Mouse (Mus musculus): ENCODE results near the gene Bloc1s6.

Gene Bloc1s6

DNA sequence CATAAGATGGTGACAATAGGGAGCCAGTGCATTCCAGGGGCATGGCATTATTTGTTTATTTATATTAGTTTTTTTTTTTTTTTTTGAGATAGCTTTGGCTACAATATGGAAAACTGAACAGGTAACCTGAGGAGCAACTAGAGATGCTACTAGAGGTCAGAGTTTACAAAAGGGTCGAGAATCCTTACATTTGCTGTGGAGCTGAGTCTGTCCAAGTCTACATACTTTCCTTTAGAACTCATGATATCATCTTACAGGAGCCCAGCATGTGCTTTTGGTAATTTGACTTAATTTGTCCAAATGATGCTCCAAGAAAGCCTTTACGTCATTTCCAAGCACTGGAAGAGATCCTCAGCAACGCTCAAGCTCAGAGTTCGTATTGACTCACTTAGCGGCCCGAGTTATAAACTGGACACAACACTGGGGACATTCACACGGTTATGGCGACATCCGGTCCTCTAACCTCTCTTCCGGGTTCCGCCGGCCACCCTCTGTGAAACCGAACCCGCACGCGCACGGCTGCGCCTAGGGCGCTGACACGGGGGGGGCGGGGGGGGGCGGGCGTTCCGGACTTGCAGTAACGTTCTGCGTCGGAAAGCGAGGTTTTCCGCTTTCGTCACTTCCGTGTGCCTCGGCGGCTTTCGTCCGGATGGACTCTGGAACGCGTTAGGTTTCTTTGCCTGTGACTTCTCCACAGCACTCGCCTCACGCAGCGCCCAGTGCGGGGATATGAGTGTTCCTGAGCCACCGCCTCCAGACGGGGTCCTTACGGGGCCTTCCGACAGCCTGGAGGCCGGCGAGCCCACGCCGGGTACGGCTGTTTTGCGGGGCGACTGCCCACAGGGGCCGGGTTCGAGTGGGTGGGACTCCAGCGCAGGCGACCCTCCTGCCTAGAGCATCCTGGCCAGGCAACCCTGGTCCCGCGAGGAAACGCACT lies at the start of gene Bloc1s6:
Gene Bloc1s6, plus strand, starts transcription at position 610 of the 937 bp plus-strand sequence.
- DNase-seq: peak; percentile 91

DNA sequence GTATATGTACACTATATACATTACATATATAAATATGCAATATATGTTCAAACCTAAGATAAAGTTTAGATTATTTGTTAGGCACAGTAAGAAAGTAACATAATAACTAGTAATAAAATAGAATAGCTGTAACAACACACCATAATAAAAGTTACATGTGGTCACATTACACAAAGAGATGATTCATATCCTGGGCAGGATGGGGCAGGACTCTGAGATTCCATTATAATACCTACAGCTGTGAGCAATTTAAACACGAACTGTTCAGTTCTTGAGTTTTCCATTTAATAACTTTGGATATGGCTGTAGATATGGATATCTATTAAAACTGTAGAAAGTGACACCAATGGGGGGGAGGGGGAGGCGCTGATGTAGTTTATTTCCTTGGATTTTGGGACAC lies 40.8 kb upstream of the Bloc1s6 start:
- no peak for DNase-seq

DNA sequence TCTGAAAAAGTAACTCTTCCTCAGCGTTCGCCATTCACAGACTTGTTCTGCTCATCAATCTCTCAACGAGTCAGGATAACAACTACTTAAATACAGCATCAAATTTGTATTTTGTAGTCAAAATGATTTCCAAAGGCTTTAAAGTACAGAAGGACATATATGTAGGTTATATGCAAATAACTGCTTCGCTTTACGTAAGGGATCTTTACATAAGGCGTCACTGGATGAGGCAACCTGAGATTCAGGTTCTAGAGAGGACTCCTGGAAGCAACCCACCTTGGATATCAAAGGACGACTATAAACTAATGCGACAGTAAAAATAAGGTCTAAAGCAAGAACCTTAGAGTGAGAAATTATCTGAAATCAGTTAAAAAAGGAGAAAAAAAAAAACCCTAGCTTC lies 37.3 kb upstream of the Bloc1s6 start:
- DNase-seq: no peak

DNA sequence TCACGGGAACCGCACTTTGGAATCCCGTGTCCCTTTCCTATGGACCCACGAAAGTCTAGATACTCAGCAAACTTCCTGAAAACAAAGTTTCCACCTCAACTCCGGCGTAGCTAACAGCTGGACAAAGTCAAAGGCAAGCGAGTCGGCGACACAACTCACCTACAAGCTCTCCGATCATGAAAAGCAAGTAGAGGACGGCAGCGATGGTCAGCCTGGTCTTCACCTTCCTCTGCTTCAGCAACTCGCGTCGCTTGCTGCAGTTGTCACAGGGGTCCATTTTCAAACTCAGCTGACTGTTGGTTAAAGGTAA lies 36.5 kb upstream of the Bloc1s6 start:
- peak; percentile 60 for DNase-seq

DNA sequence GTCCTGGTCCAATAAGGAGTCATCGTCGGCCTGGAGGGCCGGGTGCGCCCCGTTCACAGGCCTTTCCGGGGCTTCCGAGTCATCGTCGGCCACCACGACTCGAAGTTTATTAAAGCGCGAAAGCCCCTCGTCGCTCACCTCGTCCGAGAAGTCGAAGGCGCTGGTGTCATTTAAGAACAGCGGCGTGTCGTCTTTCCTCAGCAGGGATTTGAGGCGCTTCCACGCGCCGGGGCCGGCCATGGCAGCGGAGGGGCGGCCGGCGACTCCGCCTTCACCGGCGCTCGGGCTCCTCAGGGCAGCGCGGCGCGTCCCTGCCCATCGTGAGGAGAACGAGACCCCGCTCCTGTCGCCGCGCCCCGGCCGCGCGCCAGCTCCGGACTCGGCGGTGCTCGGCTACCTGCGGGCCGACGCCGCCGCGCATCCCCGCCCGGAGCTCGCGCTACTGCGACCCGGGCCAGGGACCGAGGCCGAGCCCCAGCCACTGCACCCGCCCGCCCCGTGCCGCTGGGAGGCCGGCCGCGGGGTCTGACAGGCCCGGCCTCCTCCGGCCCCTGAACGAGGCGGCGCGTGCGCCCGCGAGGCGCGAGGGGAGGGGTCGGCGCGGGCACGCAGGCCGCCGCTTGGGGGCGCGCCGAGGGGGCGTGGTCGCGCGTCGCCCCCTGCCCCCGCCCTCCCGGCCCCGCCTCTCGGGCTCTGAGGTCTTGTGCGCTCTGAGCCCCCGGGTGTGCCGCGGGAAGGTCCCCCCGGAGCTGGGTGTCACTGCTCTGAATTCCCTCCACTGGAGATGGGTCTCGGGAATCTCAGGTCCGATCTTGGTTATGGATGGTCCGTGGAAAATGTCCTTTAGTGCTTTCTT lies 35.9 kb upstream of the Bloc1s6 start, which contains the start of gene Slc30a4:
Gene Slc30a4, minus strand, starts transcription at position 483 of the 856 bp plus-strand sequence.
- DNase-seq: peak; percentile 83

DNA sequence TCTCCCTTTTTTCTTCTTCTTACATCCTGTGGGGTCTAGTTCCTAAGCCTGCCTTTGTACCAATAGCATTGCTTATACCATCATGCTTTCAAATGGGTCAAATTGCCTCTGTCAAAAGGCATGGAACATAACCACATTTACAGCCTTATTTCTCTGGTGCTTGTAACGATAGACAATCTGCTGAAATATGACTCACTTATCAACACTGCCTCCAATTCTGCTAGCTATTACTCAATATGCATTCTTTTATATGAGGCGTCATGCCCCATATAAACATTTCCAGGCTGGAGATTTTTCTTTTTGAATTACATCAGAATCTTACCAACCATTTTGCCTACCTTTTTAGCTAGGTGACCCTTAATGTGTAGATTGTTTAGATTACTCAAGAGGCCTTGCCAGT lies 33.7 kb upstream of the Bloc1s6 start:
- DNase-seq: no peak

DNA sequence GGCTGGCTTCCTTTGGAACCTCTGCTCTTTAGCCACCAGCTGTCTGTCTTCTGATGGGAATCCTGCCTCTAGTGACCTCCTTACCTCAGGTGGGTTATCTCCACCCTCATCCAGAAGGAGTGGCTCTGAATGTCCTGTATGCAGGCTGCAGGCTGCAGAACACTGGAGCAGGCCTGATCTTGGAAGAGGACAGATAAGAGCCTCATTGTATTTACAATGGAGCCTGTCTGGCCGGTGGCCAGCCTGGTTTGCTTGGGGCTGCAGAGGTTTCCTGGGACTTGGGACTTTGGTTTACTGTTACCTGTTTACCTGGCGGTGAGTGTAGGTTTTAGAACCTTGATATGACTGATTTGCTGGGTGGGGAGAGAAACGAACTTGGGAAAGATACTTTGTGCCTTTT lies 30.2 kb upstream of the Bloc1s6 start:
- no peak for DNase-seq

DNA sequence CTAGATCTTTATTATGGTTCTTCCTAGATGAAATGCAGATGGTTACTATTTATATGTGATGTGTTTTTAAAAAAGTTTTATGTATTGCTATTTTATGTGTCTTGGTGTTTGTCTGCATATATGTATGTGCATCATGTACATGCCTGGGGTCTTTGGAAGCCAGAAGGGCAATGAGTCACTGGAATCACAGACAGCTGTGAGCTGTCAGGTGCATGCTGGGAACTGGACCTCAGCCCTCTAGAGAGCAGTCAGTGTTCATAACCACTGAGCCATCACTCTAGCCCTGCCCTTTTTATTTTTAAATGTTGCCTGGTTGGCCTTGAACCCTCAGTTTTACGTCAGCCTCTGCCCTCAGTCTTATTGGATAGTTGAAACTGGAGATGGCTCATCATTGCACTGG lies 29.1 kb upstream of the Bloc1s6 start:
- no peak for DNase-seq

DNA sequence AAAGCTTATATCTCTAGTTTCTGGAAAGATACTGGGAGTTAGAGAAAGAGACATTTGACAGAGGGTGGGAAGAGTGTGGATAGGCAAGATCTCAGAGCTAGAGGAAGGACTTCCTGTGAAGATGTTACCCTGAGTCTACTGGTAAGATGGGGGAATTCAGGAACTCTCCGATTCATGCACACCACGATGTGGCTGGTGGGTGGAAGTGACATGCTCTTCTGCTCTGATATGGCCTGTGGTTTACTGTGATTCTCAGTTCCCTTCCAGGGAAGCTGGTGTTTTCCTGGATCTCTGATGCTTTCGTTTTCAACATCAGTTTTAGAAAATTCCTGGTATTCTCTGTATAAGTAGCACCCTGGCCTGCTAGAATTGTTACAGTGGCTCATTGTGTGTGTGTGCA lies 26.4 kb upstream of the Bloc1s6 start:
- DNase-seq: no peak

DNA sequence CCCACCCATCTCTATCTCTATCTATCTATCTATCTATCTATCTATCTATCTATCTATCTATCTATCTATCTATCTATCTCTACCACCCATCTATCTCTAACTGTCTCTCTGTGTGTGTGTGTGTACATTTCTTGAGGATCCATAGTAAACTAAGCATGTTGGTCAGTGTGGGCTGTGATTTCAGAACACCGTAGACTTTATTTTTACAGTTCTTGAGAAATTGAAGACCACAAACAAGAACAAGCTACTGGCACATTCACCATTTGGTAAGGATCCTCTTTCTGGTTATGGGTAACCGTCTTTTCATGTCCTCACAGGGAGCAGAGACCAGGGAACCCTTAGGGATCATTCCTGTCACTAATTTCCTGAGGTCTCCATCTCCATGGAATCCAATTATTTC lies 25.5 kb upstream of the Bloc1s6 start:
- DNase-seq: no peak

DNA sequence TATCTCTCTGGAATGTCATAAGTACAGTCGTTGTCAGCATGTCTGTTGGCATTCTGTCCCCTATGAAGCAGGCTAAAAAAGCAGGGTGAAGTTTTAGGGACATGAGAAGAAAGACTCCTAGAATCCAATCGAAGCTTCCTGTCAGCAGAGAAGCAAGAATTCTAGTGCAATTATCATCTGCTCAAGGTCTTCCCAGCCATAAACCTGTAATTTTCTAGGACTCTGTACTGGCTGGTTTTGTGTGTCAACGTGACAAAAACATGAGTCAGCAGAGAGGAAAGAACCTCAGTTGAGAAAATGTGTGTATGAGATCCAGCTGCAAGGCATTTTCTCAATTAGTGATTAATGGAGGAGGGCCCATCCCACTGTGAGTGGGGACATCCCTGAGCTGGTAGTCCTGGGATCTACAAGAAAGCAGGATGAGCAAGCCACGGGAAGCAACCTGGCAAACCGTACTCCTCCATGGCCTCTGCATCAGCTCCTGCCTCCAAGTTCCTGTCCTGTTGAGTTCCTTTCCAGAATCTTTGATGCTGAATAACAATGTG lies 23.1 kb upstream of the Bloc1s6 start:
- DNase-seq: no peak

DNA sequence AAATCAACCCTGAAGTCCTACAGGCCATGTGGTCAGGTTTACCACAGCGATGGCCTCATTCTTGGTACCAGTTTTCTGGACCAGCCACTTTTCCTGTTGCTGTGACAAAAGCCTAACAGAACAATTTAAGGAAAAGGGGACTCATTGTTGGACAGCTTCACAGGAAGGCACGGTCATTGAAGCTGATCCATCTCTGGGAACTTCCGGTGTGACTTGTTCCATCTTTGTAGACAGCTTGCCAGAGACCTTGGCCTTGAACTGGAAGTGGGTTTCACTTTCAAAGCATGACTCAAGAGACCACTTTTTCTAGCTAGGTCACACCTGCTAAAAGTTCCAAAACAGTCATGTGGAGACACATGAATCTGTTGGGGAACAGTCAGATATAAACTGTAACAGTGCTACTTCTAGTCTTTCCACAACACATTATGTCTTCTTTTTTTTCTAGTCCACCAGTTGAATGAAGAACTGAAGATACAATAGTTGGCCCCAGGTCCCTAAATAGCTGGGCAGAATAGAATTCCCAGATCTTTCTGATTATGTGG lies 21.9 kb upstream of the Bloc1s6 start:
- no peak for DNase-seq

DNA sequence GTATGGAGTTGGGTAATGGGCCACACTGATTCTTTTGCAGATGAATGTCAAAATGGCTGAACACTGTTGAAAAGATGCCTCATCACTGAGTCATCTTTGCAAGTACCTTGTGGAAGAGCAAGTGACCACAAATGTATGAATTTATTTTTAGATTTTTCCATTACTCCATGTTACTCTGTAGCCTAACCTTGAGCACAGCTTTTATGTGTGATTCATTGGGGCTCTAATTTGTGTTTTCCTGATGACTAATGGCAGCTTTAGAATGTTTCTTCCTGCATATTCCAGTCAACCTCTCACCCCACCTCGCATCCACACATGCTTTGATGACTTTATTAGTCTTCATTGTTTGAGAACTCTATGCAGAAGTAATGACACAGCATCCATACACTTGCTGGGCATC lies 19.1 kb upstream of the Bloc1s6 start:
- DNase-seq: no peak

DNA sequence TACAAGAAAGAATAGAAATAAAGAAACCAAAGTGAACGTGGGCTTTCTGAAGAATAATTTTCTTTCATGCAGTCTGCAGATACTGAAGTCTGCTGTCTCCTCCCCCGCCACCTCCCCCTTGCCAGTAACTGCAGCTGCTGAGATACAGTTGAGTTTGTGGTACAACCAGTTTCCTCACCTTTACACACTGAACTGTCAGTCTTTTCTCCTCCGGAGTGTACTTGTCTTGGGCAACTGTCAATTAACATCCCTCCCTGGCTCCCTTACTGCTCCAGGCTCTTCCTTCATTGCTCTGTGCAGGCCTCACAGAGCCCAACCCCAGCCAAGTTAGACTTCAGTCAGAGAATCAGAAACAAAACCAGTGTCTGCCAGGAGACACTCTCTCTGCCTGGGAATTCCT lies 17.7 kb upstream of the Bloc1s6 start:
- no peak for DNase-seq

DNA sequence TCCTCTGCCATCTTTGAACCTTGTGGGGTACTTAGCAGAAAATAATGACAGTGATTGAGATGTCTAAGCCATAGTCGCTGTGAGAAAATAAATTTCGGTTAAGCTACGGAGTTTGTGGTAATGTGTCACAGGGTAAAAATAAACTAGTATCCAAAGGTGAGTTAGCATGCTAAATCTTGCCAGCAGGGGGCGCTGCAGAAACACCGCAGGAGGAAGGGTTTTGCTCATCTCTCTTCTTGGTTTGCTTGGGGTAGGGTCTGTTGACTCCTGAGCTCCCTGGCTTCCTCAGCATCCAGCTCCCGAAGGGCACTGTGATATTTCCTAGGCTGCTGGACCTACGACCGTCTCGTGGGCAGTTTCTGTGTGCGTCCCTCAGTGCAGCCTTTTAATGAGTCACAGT lies 12.7 kb upstream of the Bloc1s6 start:
- DNase-seq: peak; percentile 52

DNA sequence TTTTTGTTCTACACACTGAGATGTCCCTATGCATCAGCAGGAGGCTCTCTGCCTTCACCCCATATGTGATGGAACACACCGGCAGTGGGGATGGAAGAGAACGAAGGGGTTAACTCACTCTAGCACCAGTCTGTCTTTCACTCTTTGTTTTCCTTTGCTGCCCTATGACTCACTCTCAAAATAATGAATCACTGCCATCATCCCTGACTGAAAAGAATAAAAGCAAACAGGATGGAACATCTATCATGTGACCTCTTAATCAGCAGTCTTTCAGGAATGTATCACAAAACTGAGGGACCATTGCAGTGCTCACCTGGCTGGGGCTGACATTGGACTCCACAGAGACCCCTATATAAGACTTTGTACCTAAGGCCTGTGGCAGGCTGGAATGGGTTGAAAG lies 6.8 kb upstream of the Bloc1s6 start:
- DNase-seq: no peak

DNA sequence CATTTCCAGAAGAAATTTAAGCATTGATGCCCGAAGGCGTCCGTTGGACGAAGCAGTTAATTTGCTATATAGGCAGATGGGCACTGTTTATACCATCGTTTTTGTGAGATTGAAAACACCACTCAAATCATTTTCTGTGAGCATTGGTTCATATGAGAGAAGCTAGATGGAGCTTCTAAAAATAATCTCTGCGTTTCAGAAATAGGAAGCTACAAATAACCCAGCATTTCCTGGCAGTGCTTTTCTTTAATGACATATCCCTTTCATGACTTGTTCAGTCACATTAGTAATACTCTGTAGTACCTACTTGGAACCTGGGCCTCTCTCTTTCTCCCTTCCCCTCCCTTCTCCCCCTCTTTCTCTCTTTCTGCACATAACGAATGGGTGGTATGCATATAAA lies 720 bp downstream of the Bloc1s6 start:
- no peak for DNase-seq

DNA sequence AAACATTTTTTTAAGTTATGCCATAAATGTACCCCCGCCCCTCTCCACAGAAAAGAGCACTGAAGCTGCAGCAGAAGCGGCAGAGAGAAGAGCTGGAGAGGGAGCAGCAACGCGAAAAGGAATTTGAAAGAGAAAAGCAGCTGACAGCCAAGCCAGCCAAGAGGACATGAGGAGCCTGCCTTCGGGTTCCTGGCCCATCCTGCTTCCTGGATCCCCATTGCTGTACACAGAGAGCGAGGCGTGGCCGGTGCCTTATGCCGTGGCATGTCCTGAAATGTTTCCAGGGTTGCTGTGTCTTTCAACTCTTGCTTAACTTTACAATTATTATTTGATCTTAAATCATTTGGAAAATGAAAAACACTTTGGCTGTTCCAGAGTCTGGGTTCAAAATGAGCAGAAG lies 8.2 kb downstream of the Bloc1s6 start:
- no peak for DNase-seq

DNA sequence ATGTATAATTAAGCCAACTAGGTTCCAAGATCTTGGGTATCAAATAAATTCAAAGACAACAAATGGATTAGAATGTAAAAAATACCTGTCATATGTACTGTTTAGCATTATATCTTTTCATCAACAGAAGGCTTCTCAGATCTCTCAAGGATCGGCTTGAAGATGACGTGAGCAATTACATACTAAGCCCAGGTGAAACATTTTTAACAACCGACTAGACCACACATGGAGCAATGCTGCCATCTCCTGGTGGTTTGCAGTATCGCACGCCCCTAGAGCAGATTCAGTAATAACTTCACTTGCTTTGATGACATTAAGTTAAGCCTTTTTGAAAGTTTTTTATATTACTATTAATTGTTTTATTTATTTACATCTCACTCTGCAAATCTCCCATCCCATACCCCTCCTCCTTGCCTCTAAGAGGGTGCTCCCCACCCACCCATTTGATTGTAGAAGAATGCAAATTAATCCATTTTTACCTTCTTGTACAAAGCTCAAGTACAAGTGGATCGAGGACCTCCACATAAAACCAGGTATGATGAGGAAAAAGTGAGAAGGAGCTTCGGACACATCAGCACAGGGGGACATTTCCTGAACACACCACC lies 15.5 kb downstream of the Bloc1s6 start:
- DNase-seq: peak; percentile 70

DNA sequence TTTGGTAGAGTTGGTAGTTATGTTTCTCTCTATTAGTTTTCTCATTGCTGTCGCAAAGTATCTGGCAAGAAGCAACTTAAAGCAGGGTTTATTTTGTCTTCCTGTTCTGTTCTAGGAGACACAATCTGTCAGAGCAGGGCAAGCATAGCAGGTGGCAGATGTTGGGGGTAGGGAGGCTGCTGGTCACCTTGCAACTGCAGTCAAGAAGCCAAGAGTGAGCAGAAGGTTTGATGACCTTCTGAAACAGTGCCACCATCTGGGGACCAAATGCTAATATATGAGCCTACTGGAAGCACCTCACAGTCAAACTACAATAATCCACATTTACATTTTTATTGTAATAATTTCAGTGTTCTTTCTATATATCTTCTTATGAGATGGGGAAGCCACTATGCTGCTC lies 21.5 kb downstream of the Bloc1s6 start:
- DNase-seq: no peak

DNA sequence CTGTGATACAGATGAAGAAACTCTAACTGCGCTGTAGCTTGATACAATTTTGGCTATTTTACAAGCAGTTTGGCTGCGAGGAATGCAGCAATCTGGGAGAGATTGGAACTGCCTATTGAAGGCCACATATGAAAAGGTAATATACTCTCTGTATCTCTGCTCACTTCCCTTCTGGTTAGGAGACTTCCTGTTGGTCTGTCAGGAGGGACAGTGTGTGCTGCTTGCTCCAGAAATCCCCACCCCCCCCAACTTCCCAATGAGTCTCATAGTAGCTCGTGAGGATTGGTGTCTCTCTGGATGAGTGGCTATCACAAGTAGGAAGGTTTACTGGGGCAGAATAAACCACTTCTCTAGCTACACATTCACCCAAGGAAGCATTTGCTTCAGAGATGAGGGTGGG lies 24.7 kb downstream of the Bloc1s6 start:
- DNase-seq: no peak

DNA sequence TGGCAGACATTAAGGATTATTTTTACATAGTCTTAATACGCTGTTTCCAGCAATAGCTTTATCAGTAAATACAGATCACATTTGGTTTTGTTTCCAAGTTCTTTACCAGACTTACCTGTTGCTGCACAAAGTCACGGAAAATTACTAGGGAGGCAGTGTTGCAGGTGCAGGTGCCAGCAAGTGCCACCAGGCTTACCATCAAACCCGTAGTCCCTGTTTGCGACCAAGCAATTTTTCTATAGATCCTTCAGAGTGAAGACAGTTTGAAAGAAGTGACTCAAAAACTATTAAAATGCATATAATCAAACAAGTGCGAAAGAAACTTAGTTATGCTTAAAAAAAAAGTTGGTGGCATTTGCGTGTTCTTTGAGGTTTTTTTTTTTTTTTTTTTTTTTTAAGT lies 26.2 kb downstream of the Bloc1s6 start:
- no peak for DNase-seq
